Mouse (Mus musculus) MEL (cell line): ENCODE data around the gene Exoc3l2. TPM values are rescaled to one million over a fixed set of nuclear protein-coding genes. Genes with fewer than 3 reads are reported as not detected.
A peak's percentile ranks its signal among the peaks of the same experiment; 100 is the strongest.

Source experiments
- DNase-seq: peaks from one replicate; pipeline ENCODE4 v3.0.0; 2011; ENCODE audit warnings: low read depth, low spot score
- H3K27ac ChIP-seq: 2 replicates; pipeline ENCODE4 v1.5.1; 2012; ENCODE audit warnings: low read depth, mild to moderate bottlenecking, control low read depth, low read length, moderate library complexity; ENCODE audit not compliant: control insufficient read depth
- H3K27me3 ChIP-seq, 2 experiments: fragments of 150-350 bp in 1 of 2; sonication (generic) in 1 of 2; 2 replicates each; pipeline ENCODE4 v1.6.1; 2012; ENCODE audit warnings: low read length in 2 of 2, mild to moderate bottlenecking in 2 of 2, improper control_type of control experiment in 1 of 2, moderate library complexity in 1 of 2; ENCODE audit not compliant: insufficient read depth in 2 of 2, control insufficient read depth in 1 of 2
- H3K36me3 ChIP-seq, 2 experiments: 2 replicates each; pipeline ENCODE4 v1.6.1; 2012 to 2014; ENCODE audit warnings: low read length in 2 of 2, improper control_type of control experiment in 1 of 2, inconsistent platforms in 1 of 2, mild to moderate bottlenecking in 1 of 2; ENCODE audit not compliant: insufficient read depth in 2 of 2, control insufficient read depth in 1 of 2
- H3K4me1 ChIP-seq, 2 experiments: fragments of 150-350 bp in 1 of 2; sonication (generic) in 1 of 2; 2 replicates each; pipeline ENCODE4 v1.6.1; 2012; ENCODE audit warnings: low read length in 2 of 2, improper control_type of control experiment in 1 of 2, mild to moderate bottlenecking in 1 of 2; ENCODE audit not compliant: insufficient read depth in 2 of 2, control insufficient read depth in 1 of 2
- H3K4me3 ChIP-seq, 2 experiments: fragments of 150-350 bp in 1 of 2; sonication (generic) in 1 of 2; 2 replicates each; pipeline ENCODE4 v1.5.1; 2012; ENCODE audit warnings: low read depth in 2 of 2, low read length in 2 of 2, mild to moderate bottlenecking in 2 of 2, moderate library complexity in 2 of 2, control low read depth in 1 of 2, improper control_type of control experiment in 1 of 2; ENCODE audit not compliant: control insufficient read depth in 1 of 2, insufficient read depth in 1 of 2
- H3K79me2 ChIP-seq: 2 replicates; pipeline ENCODE4 v1.6.1; 2012; ENCODE audit warnings: mild to moderate bottlenecking, low read length, moderate library complexity; ENCODE audit not compliant: control insufficient read depth, poor library complexity, insufficient read depth
- H3K9ac ChIP-seq: 2 replicates; pipeline ENCODE4 v1.6.1; 2012; ENCODE audit warnings: low read depth, mild to moderate bottlenecking, control low read depth, low read length, moderate library complexity; ENCODE audit not compliant: control insufficient read depth, poor library complexity, severe bottlenecking
- H3K9me3 ChIP-seq: fragments of 150-350 bp; sonication (generic); replicated peaks from 2 replicates; pipeline ENCODE4 v1.6.1; 2012; ENCODE audit warnings: mild to moderate bottlenecking, low read length, improper control_type of control experiment, moderate library complexity; ENCODE audit not compliant: insufficient read depth
- BHLHE40 ChIP-seq: IDR thresholded peaks from 2 replicates; pipeline ENCODE4 v1.6.1; 2012; ENCODE audit warnings: low read depth, mild to moderate bottlenecking, inconsistent platforms, low read length, improper control_type of control experiment, borderline replicate concordance
- CTCF ChIP-seq, 3 experiments: IDR thresholded peaks in 2 of 3; conservative IDR thresholded peaks in 1 of 3; 2 replicates each; pipeline ENCODE4 v1.5.1; 2011 to 2012; ENCODE audit warnings: low read length in 3 of 3, low read depth in 2 of 3, mild to moderate bottlenecking in 2 of 3, improper control_type of control experiment in 1 of 3, inconsistent platforms in 1 of 3, mixed read lengths in 1 of 3, moderate library complexity in 1 of 3; ENCODE audit not compliant: control insufficient read depth in 1 of 3, insufficient read depth in 1 of 3, poor library complexity in 1 of 3, severe bottlenecking in 1 of 3
- ETS1 ChIP-seq: IDR thresholded peaks from 2 replicates; pipeline ENCODE4 v1.6.1; 2012; ENCODE audit warnings: low read depth, mild to moderate bottlenecking, inconsistent platforms, low read length, improper control_type of control experiment, moderate library complexity
- HCFC1 ChIP-seq: IDR thresholded peaks from 2 replicates; pipeline ENCODE4 v1.6.1; 2012; ENCODE audit warnings: low read depth, mild to moderate bottlenecking, inconsistent platforms, low read length, improper control_type of control experiment, moderate library complexity
- MAFK ChIP-seq: IDR thresholded peaks from 2 replicates; pipeline ENCODE4 v1.6.1; 2011; ENCODE audit warnings: low read depth, mild to moderate bottlenecking, low read length, improper control_type of control experiment, borderline replicate concordance
- MEF2A ChIP-seq: IDR thresholded peaks from 2 replicates; pipeline ENCODE4 v1.6.1; 2014; ENCODE audit warnings: low read depth, mild to moderate bottlenecking, inconsistent platforms, low read length, improper control_type of control experiment; ENCODE audit not compliant: poor library complexity, insufficient replicate concordance, severe bottlenecking; ENCODE audit errors: extremely low read depth
- MXI1 ChIP-seq: IDR thresholded peaks from 2 replicates; pipeline ENCODE4 v1.6.1; 2011; ENCODE audit warnings: mild to moderate bottlenecking, low read depth, low read length, improper control_type of control experiment
- POLR2AphosphoS5 ChIP-seq: IDR thresholded peaks from 2 replicates; pipeline ENCODE4 v1.6.1; 2012; ENCODE audit warnings: low read depth, borderline replicate concordance, mild to moderate bottlenecking, inconsistent platforms, low read length, moderate library complexity, mixed read lengths
- RAD21 ChIP-seq: IDR thresholded peaks from 2 replicates; pipeline ENCODE4 v1.6.1; 2011; ENCODE audit warnings: mild to moderate bottlenecking, low read depth, low read length, improper control_type of control experiment
- SIN3A ChIP-seq: IDR thresholded peaks from 2 replicates; pipeline ENCODE4 v1.6.1; 2012; ENCODE audit warnings: low read length, improper control_type of control experiment, inconsistent platforms
- SMC3 ChIP-seq: IDR thresholded peaks from 2 replicates; pipeline ENCODE4 v1.6.1; 2011; ENCODE audit warnings: low read depth, low read length, improper control_type of control experiment
- TAL1 ChIP-seq: IDR thresholded peaks from 2 replicates; pipeline ENCODE4 v1.6.1; 2012; ENCODE audit warnings: mild to moderate bottlenecking, inconsistent platforms, low read length, moderate library complexity, mixed read lengths
- ZC3H11A ChIP-seq: IDR thresholded peaks from 2 replicates; pipeline ENCODE4 v1.6.1; 2012; ENCODE audit warnings: low read depth, mild to moderate bottlenecking, inconsistent platforms, low read length, improper control_type of control experiment
- ZKSCAN1 ChIP-seq: IDR thresholded peaks from 2 replicates; pipeline ENCODE4 v1.6.1; 2012; ENCODE audit warnings: low read depth, mild to moderate bottlenecking, inconsistent platforms, low read length, improper control_type of control experiment, moderate library complexity
- polyA plus RNA-seq, 2 experiments: library from polyadenylated mRNA; stranded (reverse) in 1 of 2; unstranded in 1 of 2; fragments of >175 nt in 1 of 2; fragments of >200 nt in 1 of 2; gene quantifications; 2 replicates each; pipeline versions ENCODE4 v1.2.1 to v1.2.4; 2012; ENCODE audit warnings: low replicate concordance in 2 of 2, low read depth in 1 of 2; ENCODE audit not compliant: insufficient read length in 2 of 2, insufficient read depth in 1 of 2, missing spikeins in 1 of 2
- total RNA-seq: library from RNA; depleted of rRNA; stranded (reverse); fragments of 300-350 nt; gene quantifications from 2 replicates; pipeline ENCODE4 v1.2.3, GENCODE M21; 2012

Exoc3l2 gene
- total and polyA plus RNA-seq, 3 experiments, result 0.08 TPM; not detected in 1

DNA sequence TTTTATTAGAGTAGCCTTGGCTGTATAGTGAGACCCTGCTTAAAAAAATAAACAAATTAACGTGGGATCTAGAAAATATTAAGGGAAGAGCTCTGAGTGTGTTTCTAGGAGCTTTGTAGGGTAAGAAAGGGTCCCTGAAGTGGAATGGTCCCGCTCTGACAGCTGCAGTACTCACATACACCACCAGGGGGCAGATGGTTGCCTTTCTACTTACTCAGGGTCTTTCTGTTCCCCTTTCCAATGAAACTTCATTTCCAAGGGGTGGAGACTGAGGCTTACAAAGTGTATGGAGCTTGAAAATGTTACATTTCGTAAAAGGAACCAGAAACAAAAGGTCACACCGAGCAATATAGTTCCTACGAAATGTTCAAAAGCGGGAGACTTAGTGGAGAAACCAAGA, 1.6 kb upstream of the Exoc3l2 start:
- H3K36me3 ChIP-seq, result peaks cover 0 to 4% of the 10 kb centered on the region in 2 experiments; a peak in 1 of 4 replicates
- H3K79me2 ChIP-seq, result peaks cover 7% of the 10 kb centered on the region
- H3K27ac ChIP-seq, result no peak overlapping the region
- no peaks in the 10 kb centered on the region for H3K27me3 ChIP-seq
- H3K9ac ChIP-seq, result no peak overlapping the region
- no peak for TF ChIP-seq MEF2A
- no peak for TF ChIP-seq POLR2AphosphoS5
- peak; percentile 78 for TF ChIP-seq SMC3
- TF ChIP-seq CTCF (IDR thresholded peaks at IDR 0.05 in 2 of 3, conservative IDR thresholded peaks at IDR 0.05 in 1 of 3; ENCODE audit: control insufficient read depth in 1 of 3, insufficient read depth in 1 of 3, low read depth in 2 of 3, low read length in 3 of 3, poor library complexity in 1 of 3, severe bottlenecking in 1 of 3), result peak; percentile 77 to 99 (median 88)
- peak; percentile 39 for TF ChIP-seq ZC3H11A
- TF ChIP-seq MAFK, result no peak
- peak; percentile 69; the same call in 1 of the 2 replicates for TF ChIP-seq SIN3A
- peak; percentile 56 for TF ChIP-seq RAD21
- TF ChIP-seq, all 39 proteins: peak for 5
- Histone ChIP-seq H3K4me1 (peaks cover 0 to 8% of the 10 kb centered on the region in 2 experiments; a peak in 1 of 4 replicates), H3K4me3 (no peak overlapping the region), H3K9me3 (no peaks in the 10 kb centered on the region)
- DNase-seq, result peak; percentile 83

DNA sequence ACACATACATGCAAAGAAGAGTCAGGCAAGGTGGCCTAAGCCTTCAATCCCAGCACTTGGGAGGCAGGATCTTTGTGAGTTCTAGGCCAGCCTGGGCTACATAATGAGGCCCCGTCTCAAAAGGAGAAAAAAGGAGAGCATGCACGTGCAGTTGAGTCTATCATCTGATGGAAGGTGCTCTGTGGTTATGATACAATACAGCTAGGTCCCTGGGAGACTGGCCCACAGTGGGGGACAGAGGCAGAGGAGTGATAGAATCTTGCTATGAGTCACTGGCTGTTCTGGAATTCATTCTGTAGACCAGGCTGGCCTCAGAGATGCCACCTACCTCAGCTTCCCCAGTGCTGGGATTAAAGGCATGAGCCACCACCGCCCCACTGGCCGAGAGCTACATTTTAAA, 688 bp upstream of the Exoc3l2 start:
- H3K36me3 ChIP-seq, result no peaks in the 10 kb centered on the region
- no peak overlapping the region for H3K27ac ChIP-seq
- H3K79me2 ChIP-seq, result peaks cover 4% of the 10 kb centered on the region; the same call in 1 of the 2 replicates
- no peaks in the 10 kb centered on the region for H3K27me3 ChIP-seq
- H3K4me1 ChIP-seq, result no peaks in the 10 kb centered on the region; a peak in 1 of 4 replicates
- H3K9ac ChIP-seq, result no peak overlapping the region
- no peaks in the 10 kb centered on the region for H3K9me3 ChIP-seq
- H3K4me3 ChIP-seq, result no peak overlapping the region
- TF ChIP-seq BHLHE40 (peak; percentile 68), TAL1 (no peak), SMC3 (no peak), ZKSCAN1 (no peak), ETS1 (no peak), MXI1 (no peak), HCFC1 (no peak)
- peak; percentile 33 for DNase-seq
